Mouse (Mus musculus) spleen, adult 2 months (tissue): Measurements from ENCODE around the gene Irs2. TPM values are rescaled to one million over a fixed set of nuclear protein-coding genes. Genes with fewer than 3 reads are reported as not detected.

ENCODE experiments used
- DNase-seq, 2 experiments: peaks; one replicate each; pipeline versions ENCODE4 v3.0.0 to v3.0.0-alpha.2; 2012 to 2021; ENCODE audit warnings: low spot score in 2 of 2, low read depth in 1 of 2
- H3K27ac ChIP-seq: fragments of 200-500 bp; 2 replicates; pipeline ENCODE4 v1.5.1; 2012; ENCODE audit warnings: low read length, inconsistent platforms; ENCODE audit not compliant: insufficient read depth
- H3K27me3 ChIP-seq: fragments of 200-500 bp; 2 replicates; pipeline ENCODE4 v1.6.1; 2012; ENCODE audit warnings: mild to moderate bottlenecking, moderate library complexity, low read length, inconsistent platforms; ENCODE audit not compliant: control insufficient read depth, insufficient read depth
- H3K36me3 ChIP-seq: fragments of 200-500 bp; 2 replicates; pipeline ENCODE4 v1.6.1; 2012; ENCODE audit warnings: mild to moderate bottlenecking, low read length, inconsistent platforms; ENCODE audit not compliant: control insufficient read depth, insufficient read depth
- H3K4me1 ChIP-seq: fragments of 200-500 bp; 2 replicates; pipeline ENCODE4 v1.6.1; 2011; ENCODE audit warnings: inconsistent platforms; ENCODE audit not compliant: control insufficient read depth, insufficient read depth, insufficient read length
- H3K4me3 ChIP-seq: fragments of 200-500 bp; 2 replicates; pipeline ENCODE4 v1.5.1; 2011; ENCODE audit warnings: mild to moderate bottlenecking, inconsistent platforms; ENCODE audit not compliant: insufficient read depth, insufficient read length; ENCODE audit errors: extremely low read depth
- CTCF ChIP-seq: fragments of 200-500 bp; IDR thresholded peaks from 2 replicates; pipeline ENCODE4 v1.5.1; 2011; ENCODE audit warnings: mild to moderate bottlenecking, inconsistent platforms; ENCODE audit not compliant: insufficient read depth, insufficient read length, insufficient replicate concordance; ENCODE audit errors: extremely low read depth
- POLR2A ChIP-seq: fragments of 200-500 bp; IDR thresholded peaks from 2 replicates; pipeline ENCODE4 v1.6.1; 2011; ENCODE audit warnings: low read depth, low read length, inconsistent platforms
- WGBS: fragments of 180-500 bp; shearing (Covaris S2); methylation state at CpG from one replicate; pipeline ENCODE4 v1.1.7; 2018; 5-methylcytosine and 5-hydroxymethylcytosine counted together
- polyA plus RNA-seq: library from polyadenylated mRNA; depleted of rRNA; stranded (reverse); fragments of >200 nt; gene quantifications from 2 replicates; pipeline ENCODE4 v1.2.3, GENCODE M21; 2012

The Irs2 gene
- polyA plus RNA-seq, 1 experiment: 11.6 TPM

DNA sequence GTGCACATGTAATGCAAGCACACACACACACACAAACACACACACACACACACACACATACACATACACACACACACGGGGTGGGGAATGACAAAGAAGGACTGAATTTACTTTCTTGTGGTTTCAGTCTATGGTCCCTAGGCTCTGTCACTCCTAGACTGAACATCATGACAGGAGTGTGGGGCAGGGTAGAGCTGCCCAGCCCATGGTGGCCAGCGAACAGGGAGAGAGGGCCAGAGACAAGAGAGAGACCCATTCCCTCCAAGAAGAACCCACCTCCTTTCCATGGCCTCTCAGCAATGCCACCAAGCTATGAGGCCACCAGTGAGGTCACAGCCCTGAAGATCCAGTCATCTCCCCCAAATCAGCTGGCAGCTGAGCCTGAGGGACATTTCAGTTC is 62.8 kb downstream of the Irs2 start:
- Histone ChIP-seq H3K4me1 (peaks cover 8% of the 10 kb centered on the region; the same call in 1 of the 2 replicates), H3K27me3 (no peaks in the 10 kb centered on the region), H3K36me3 (no peaks in the 10 kb centered on the region), H3K27ac (no peak overlapping the region), H3K4me3 (no peak overlapping the region)
- no peak for DNase-seq
- 14% methylated on average over 2 of the region's 2 CpGs for WGBS
- no peak for TF ChIP-seq CTCF
- no peak for TF ChIP-seq POLR2A

DNA sequence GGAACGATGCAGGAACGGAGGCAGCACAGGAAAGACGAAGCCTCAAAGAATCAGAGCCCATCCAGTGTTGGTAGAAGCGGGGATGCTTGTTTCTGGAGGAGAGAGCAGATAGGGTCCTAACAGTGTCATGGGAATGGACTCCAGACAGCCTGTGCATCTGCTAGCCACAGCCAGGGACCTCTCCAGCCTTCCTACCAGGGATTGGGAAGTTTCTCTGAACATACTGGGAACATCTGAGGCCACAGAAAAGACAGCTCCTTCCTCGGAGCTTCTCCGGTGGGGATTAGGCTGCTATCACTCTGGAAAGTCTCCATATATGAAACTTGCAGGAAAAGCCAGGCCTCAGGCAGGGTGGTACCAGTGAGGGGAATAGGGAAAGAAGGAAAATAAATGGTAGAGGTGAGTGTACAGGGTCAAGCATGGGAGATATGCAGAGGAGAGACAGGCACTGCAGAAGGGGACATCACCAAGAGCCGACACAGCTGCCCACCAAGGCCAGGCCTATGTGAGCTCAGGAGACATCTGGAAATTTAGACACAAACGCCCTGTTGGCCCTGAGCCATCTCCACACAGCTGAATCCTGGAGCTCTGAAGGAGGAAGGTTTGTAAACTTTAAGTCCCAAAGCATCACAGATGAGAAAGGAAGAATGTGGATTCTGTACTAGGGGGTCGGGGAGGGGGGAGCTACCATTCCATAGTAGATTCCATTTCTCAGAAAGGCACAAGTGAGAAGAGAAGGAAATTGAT is 64.8 kb downstream of the Irs2 start:
- 89% methylated on average over 9 of the region's 9 CpGs for WGBS
- DNase-seq: no peak
- H3K4me1 ChIP-seq: peaks cover 8% of the 10 kb centered on the region; the same call in 1 of the 2 replicates
- TF ChIP-seq POLR2A: no peak
- no peak for TF ChIP-seq CTCF
- H3K27me3 ChIP-seq: no peaks in the 10 kb centered on the region
- no peak overlapping the region for H3K27ac ChIP-seq
- H3K4me3 ChIP-seq: no peak overlapping the region
- H3K36me3 ChIP-seq: no peaks in the 10 kb centered on the region

DNA sequence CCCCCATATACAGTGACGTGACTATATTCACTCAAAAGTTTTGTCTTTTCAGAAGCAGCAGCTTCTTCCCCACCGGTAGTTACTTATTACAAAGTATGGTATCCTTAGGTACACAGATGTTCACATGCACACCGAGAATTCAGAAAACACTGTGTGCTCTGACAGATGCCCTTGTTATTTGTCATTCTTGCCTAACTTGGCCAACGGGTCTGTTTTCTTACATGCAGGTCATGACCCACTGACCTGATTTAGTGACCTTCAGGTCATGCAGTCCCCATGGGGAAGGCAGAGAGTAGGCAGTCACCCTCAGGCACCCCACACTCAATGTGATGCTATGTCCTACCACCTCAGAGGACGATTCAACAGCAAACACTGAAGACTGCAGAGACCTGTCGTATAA is 68.4 kb downstream of the Irs2 start:
- WGBS: 89% methylated on average over 6 of the region's 6 CpGs
- TF ChIP-seq CTCF: no peak
- no peak for TF ChIP-seq POLR2A
- no peak overlapping the region for H3K4me3 ChIP-seq
- no peaks in the 10 kb centered on the region for H3K4me1 ChIP-seq
- H3K27me3 ChIP-seq: no peaks in the 10 kb centered on the region
- no peak for DNase-seq
- H3K36me3 ChIP-seq: no peaks in the 10 kb centered on the region
- no peak overlapping the region for H3K27ac ChIP-seq

DNA sequence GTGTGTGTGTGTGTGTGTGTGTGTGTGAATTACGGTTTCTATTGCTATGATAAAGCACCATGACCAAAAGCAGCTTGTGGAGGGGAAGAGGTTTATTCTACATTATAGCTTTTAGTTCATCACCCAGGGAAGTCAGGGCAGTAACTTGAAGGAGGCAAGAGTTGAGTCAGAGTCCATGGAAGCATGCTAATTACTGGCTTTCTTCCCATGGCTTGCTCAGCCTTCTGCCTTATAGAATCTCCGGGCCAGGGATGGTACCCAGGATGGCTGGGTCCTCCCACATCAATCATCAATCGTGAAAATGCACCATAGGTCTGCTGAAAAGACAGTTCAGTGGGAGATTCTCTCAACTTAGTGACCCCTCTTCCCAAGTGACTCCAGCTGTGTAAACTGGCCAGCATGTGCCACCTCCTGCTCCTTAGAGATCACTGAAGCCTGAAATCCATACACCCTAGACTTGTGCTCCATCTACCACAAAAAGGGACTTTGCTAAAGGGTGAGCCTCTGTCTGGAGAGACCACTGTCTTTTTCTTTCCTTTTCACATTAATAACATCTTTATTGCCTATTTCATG is 69.0 kb downstream of the Irs2 start:
- 84% methylated on average over 3 of the region's 3 CpGs for WGBS
- Histone ChIP-seq H3K4me1 (no peaks in the 10 kb centered on the region), H3K36me3 (no peaks in the 10 kb centered on the region), H3K27ac (no peak overlapping the region), H3K4me3 (no peak overlapping the region), H3K27me3 (no peaks in the 10 kb centered on the region)
- no peak for TF ChIP-seq CTCF
- no peak for TF ChIP-seq POLR2A
- DNase-seq: no peak

DNA sequence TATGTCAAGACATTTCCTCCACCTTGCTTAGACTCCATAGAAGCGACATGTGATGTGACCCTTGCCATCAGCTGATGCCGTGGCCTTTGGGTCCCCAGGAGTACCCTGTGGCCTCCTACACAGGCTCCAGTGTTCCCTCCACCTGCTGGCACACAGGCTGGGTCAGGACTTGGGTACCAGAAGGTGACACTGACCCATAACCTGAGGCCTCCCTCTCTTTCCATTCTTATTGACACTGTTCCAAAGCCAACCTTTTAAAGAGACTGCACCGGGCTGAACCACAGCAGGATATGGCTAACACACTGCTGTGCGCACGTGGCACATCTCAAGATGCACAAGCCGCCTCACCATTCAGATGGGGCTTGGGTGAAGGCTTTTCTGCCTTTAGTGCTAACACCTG is 70.0 kb downstream of the Irs2 start:
- WGBS: 80% methylated on average over 6 of the region's 6 CpGs
- no peaks in the 10 kb centered on the region for H3K36me3 ChIP-seq
- no peak overlapping the region for H3K4me3 ChIP-seq
- no peak overlapping the region for H3K27ac ChIP-seq
- no peaks in the 10 kb centered on the region for H3K4me1 ChIP-seq
- TF ChIP-seq POLR2A (no peak), CTCF (no peak)
- DNase-seq: no peak
- no peaks in the 10 kb centered on the region for H3K27me3 ChIP-seq

DNA sequence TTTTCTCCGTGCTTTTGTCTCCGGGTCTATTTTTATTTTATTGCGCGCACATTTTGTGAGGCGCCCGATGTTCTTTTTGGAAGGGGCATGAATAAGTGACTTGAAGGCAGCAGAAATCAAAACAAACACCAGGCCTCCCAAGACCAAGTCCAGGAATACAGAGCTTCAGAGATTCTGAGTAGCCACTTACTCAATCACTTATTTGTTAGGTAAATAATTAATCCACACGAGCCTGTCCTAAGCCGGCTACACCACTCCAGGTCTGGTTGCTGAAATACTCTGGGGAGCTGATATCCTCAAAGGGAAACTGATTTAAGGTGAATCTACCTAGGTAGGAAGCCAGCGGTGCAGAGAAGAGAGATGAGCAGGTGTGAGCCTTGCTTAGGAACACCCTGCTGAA is 71.6 kb downstream of the Irs2 start:
- TF ChIP-seq CTCF: no peak
- TF ChIP-seq POLR2A: no peak
- WGBS: 91% methylated on average over 9 of the region's 9 CpGs
- Histone ChIP-seq H3K4me1 (no peaks in the 10 kb centered on the region), H3K36me3 (no peaks in the 10 kb centered on the region), H3K27me3 (no peaks in the 10 kb centered on the region), H3K27ac (no peak overlapping the region), H3K4me3 (no peak overlapping the region)
- DNase-seq: no peak

DNA sequence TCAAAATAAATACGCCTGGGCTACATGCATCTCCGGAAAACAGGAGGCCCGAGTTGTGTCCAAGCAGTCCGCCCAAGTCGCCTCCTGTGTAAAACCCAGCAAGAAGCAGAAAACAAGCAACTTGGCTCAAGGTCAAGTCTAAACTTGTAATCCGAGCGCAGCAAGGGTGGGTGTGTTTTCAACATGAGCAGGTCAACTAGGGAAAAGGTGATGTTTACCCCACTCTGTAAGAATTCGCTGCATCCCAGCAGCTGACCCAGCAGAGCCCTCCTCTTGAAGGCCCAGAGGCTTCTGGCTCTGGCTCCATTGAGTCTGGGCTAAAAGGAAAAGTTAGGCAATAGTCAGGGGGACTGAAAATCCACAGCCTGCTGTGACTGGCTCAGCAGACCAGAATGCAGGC is 73.0 kb downstream of the Irs2 start:
- Histone ChIP-seq H3K4me3 (no peak overlapping the region), H3K4me1 (no peaks in the 10 kb centered on the region), H3K27ac (no peak overlapping the region), H3K27me3 (no peaks in the 10 kb centered on the region), H3K36me3 (no peaks in the 10 kb centered on the region)
- TF ChIP-seq CTCF (no peak), POLR2A (no peak)
- DNase-seq: no peak
- 91% methylated on average over 8 of the region's 8 CpGs for WGBS
